Mouse (Mus musculus) heart, adult 2 months (tissue): ENCODE data around the gene Pparg. TPM values are rescaled to one million over a fixed set of nuclear protein-coding genes. Genes with fewer than 3 reads are reported as not detected.

ENCODE experiments used
- DNase-seq, 2 experiments: peaks; one replicate each; pipeline ENCODE4 v3.0.0; 2021
- H3K27ac ChIP-seq: fragments of 200-600 bp; 2 replicates; pipeline ENCODE4 v1.8.1; 2022
- H3K27me3 ChIP-seq: fragments of 200-500 bp; 2 replicates; pipeline ENCODE4 v1.6.1; 2012; ENCODE audit warnings: mild to moderate bottlenecking, low read length, inconsistent platforms, mixed read lengths; ENCODE audit not compliant: control insufficient read depth, insufficient read depth
- H3K36me3 ChIP-seq: fragments of 200-500 bp; 2 replicates; pipeline ENCODE4 v1.6.1; 2012; ENCODE audit warnings: low read length, inconsistent platforms; ENCODE audit not compliant: control insufficient read depth, insufficient read depth
- H3K4me1 ChIP-seq: fragments of 200-500 bp; 2 replicates; pipeline ENCODE4 v1.6.1; 2011; ENCODE audit warnings: low read length; ENCODE audit not compliant: control insufficient read depth, insufficient read depth
- H3K4me3 ChIP-seq: fragments of 200-600 bp; 2 replicates; pipeline ENCODE4 v1.8.1; 2022
- H3K79me2 ChIP-seq: fragments of 200-500 bp; replicated peaks from 2 replicates; pipeline ENCODE4 v1.6.1; 2012; ENCODE audit warnings: mild to moderate bottlenecking, inconsistent platforms, low read length, moderate library complexity, mixed read lengths; ENCODE audit not compliant: control insufficient read depth, insufficient read depth
- H3K9ac ChIP-seq: fragments of 200-500 bp; 2 replicates; pipeline ENCODE4 v1.6.1; 2012; ENCODE audit warnings: low read depth, mild to moderate bottlenecking, control low read depth, inconsistent platforms, low read length, mixed read lengths
- CTCF ChIP-seq: fragments of 200-600 bp; IDR thresholded peaks from 2 replicates; pipeline ENCODE4 v1.8.1; 2022; ENCODE audit warnings: antibody characterized with exemption, mild to moderate bottlenecking, moderate library complexity
- EP300 ChIP-seq: fragments of 200-500 bp; IDR thresholded peaks from 2 replicates; pipeline ENCODE4 v1.6.1; 2011; ENCODE audit warnings: low read depth, low read length, control low read depth; ENCODE audit not compliant: insufficient read depth
- POLR2A ChIP-seq: fragments of 200-500 bp; IDR thresholded peaks from 2 replicates; pipeline ENCODE4 v1.6.1; 2011; ENCODE audit warnings: mild to moderate bottlenecking, low read depth, low read length, control low read depth; ENCODE audit not compliant: insufficient read depth
- WGBS: fragments of 180-500 bp; shearing (Covaris S2); methylation state at CpG from one replicate; pipeline ENCODE4 v1.1.7; 2018; 5-methylcytosine and 5-hydroxymethylcytosine counted together
- intact Hi-C: fragments of 180-260 bp; cut with DNase I; formaldehyde crosslinking; loops from one replicate; pipeline ENCODE4 v1.15.1; 2025
- polyA plus RNA-seq: library from polyadenylated mRNA; depleted of rRNA; stranded (reverse); fragments of >200 nt; gene quantifications from 2 replicates; pipeline ENCODE4 v1.2.3, GENCODE M21; 2012
- total RNA-seq, 2 experiments: library from RNA; stranded (reverse); gene quantifications; 2 replicates each; pipeline ENCODE4 v1.2.3; 2021

Gene Pparg
- total and polyA plus RNA-seq, 3 experiments = 11.6 to 15.7 (median 11.7) TPM

- intact Hi-C loops = no loop called here
- no peak overlapping the region for H3K4me3 ChIP-seq
- TF ChIP-seq EP300 (peak; percentile 65), POLR2A (no peak), CTCF (0 out of 2 replicates have a peak, but pooled peaks have one; percentile 18)
- DNase-seq = peak in 1 of 2 experiments; percentile 64
- peak overlapping the region; percentile 60 for H3K27ac ChIP-seq
- H3K79me2 ChIP-seq = no peaks in the 10 kb centered on the region
- H3K4me1 ChIP-seq = peaks cover 3% of the 10 kb centered on the region
- no peak overlapping the region for H3K9ac ChIP-seq
- no peaks in the 10 kb centered on the region for H3K27me3 ChIP-seq
- WGBS = 29% methylated on average over 3 of the region's 3 CpGs
- peaks cover 2% of the 10 kb centered on the region; the same call in 1 of the 2 replicates for H3K36me3 ChIP-seq
Measured at GRCm38 (mm10) chr6:115501131-115501530, 140.4 kb downstream of the Pparg start.

- peaks cover 2% of the 10 kb centered on the region; the same call in 1 of the 2 replicates for H3K36me3 ChIP-seq
- intact Hi-C loops = no loop called here
- H3K4me3 ChIP-seq = no peak overlapping the region
- H3K27ac ChIP-seq = no peak overlapping the region
- H3K4me1 ChIP-seq = peaks cover 3% of the 10 kb centered on the region
- TF ChIP-seq POLR2A (no peak), EP300 (no peak), CTCF (no peak)
- WGBS = 94% methylated on average over 4 of the region's 4 CpGs
- H3K79me2 ChIP-seq = no peaks in the 10 kb centered on the region
- no peaks in the 10 kb centered on the region for H3K27me3 ChIP-seq
- no peak for DNase-seq
- no peak overlapping the region for H3K9ac ChIP-seq
Measured at GRCm38 (mm10) chr6:115503038-115503437, 142.3 kb downstream of the Pparg start.

- Histone ChIP-seq H3K36me3 (peaks cover 2% of the 10 kb centered on the region; the same call in 1 of the 2 replicates), H3K4me3 (no peak overlapping the region), H3K27me3 (no peaks in the 10 kb centered on the region), H3K79me2 (no peaks in the 10 kb centered on the region), H3K27ac (no peak overlapping the region), H3K4me1 (peaks cover 3% of the 10 kb centered on the region), H3K9ac (no peak overlapping the region)
- intact Hi-C loops = no loop called here
- WGBS = 78% methylated on average over 10 of the region's 10 CpGs
- no peak for DNase-seq
- TF ChIP-seq EP300 (no peak), POLR2A (no peak), CTCF (no peak)
Measured at GRCm38 (mm10) chr6:115503549-115504159, 142.9 kb downstream of the Pparg start.

GRCm38 (mm10) chr6:115504160-115504558, 143.4 kb downstream of the Pparg start:
- TF ChIP-seq EP300 = no peak
- no peak for TF ChIP-seq CTCF
- no peak for TF ChIP-seq POLR2A
- Histone ChIP-seq H3K27me3 (no peaks in the 10 kb centered on the region), H3K4me3 (no peak overlapping the region), H3K9ac (no peak overlapping the region), H3K79me2 (no peaks in the 10 kb centered on the region), H3K36me3 (peaks cover 2% of the 10 kb centered on the region; the same call in 1 of the 2 replicates), H3K4me1 (peaks cover 3% of the 10 kb centered on the region), H3K27ac (no peak overlapping the region)
- WGBS = 87% methylated on average over 3 of the region's 3 CpGs
- no peak for DNase-seq
- intact Hi-C loops = no loop called here

- no peak for TF ChIP-seq POLR2A
- no peak for TF ChIP-seq CTCF
- TF ChIP-seq EP300 = no peak
- no peaks in the 10 kb centered on the region for H3K27me3 ChIP-seq
Measured at GRCm38 (mm10) chr6:115504915-115505314, 144.2 kb downstream of the Pparg start.

GRCm38 (mm10) chr6:115506425-115506824, 145.7 kb downstream of the Pparg start:
- Histone ChIP-seq H3K4me1 (no peaks in the 10 kb centered on the region), H3K27me3 (no peaks in the 10 kb centered on the region), H3K27ac (no peak overlapping the region), H3K4me3 (no peak overlapping the region), H3K9ac (no peak overlapping the region), H3K36me3 (no peaks in the 10 kb centered on the region), H3K79me2 (no peaks in the 10 kb centered on the region)
- 87% methylated on average over 1 of the region's 1 CpGs for WGBS
- no peak for DNase-seq
- TF ChIP-seq CTCF (no peak), POLR2A (no peak), EP300 (no peak)
- intact Hi-C loops = no loop called here

More at GRCm38 (mm10) chr6:115504915-115505314, 144.2 kb downstream of the Pparg start:
- intact Hi-C loops = no loop called here
- 75% methylated on average over 5 of the region's 5 CpGs for WGBS
- Histone ChIP-seq H3K9ac (no peak overlapping the region), H3K36me3 (peaks cover 2% of the 10 kb centered on the region; the same call in 1 of the 2 replicates), H3K27ac (no peak overlapping the region), H3K4me3 (no peak overlapping the region), H3K79me2 (no peaks in the 10 kb centered on the region), H3K4me1 (peaks cover 3% of the 10 kb centered on the region; the same call in 1 of the 2 replicates)
- DNase-seq = no peak
